Mouse (Mus musculus) liver, embryonic 13.5 days (tissue): ENCODE results near the gene Gcfc2. TPM values are rescaled to one million over a fixed set of nuclear protein-coding genes. Genes with fewer than 3 reads are reported as not detected.

Source experiments
- ATAC-seq: fragments of 200-750 bp; cut with Nextera tagmentation; 2 replicates; pipeline ENCODE4 v1.8.0; 2017; ENCODE audit warnings: low read depth, mild to moderate bottlenecking, moderate number of reproducible peaks, moderate library complexity
- DNase-seq: peaks from one replicate; pipeline ENCODE4 v3.0.0; 2022
- H3K27ac ChIP-seq: fragments of 300-500 bp; sonication (generic); 2 replicates; pipeline ENCODE4 v1.5.1; 2015; ENCODE audit warnings: moderate library complexity, mild to moderate bottlenecking, inconsistent platforms
- H3K27me3 ChIP-seq: fragments of 300-500 bp; sonication (generic); 2 replicates; pipeline ENCODE4 v1.6.1; 2015; ENCODE audit warnings: mild to moderate bottlenecking, inconsistent platforms
- H3K36me3 ChIP-seq: fragments of 300-500 bp; sonication (generic); 2 replicates; pipeline ENCODE4 v1.6.1; 2015; ENCODE audit warnings: mild to moderate bottlenecking, inconsistent platforms
- H3K4me1 ChIP-seq: fragments of 300-500 bp; sonication (generic); replicated peaks from 2 replicates; pipeline ENCODE4 v1.6.1; 2015; ENCODE audit warnings: inconsistent platforms
- H3K4me2 ChIP-seq: fragments of 300-500 bp; sonication (generic); 2 replicates; pipeline ENCODE4 v1.6.1; 2015; ENCODE audit warnings: inconsistent platforms, mild to moderate bottlenecking, moderate library complexity
- H3K4me3 ChIP-seq: fragments of 300-500 bp; sonication (generic); replicated peaks from 2 replicates; pipeline ENCODE4 v1.5.1; 2015; ENCODE audit warnings: mild to moderate bottlenecking, inconsistent platforms
- H3K9ac ChIP-seq: fragments of 300-500 bp; sonication (generic); 2 replicates; pipeline ENCODE4 v1.6.1; 2015; ENCODE audit warnings: mild to moderate bottlenecking, inconsistent platforms
- H3K9me3 ChIP-seq: fragments of 300-500 bp; sonication (generic); replicated peaks from 2 replicates; pipeline ENCODE4 v1.6.1; 2016; ENCODE audit warnings: inconsistent platforms
- WGBS: fragments of 180-500 bp; shearing (Covaris S2); methylation state at CpG from one replicate; pipeline ENCODE4 v1.1.7; 2015; ENCODE audit not compliant: insufficient replicate concordance; 5-methylcytosine and 5-hydroxymethylcytosine counted together
- microRNA counts: library from miRNA; unstranded; fragments of <30 nt; microRNA quantifications from one replicate; lab custom pipeline; 2016
- microRNA-seq: library from miRNA; unstranded; fragments of <30 nt; microRNA quantifications from one replicate; pipeline ENCODE4, GENCODE M21; 2016
- polyA plus RNA-seq: library from polyadenylated mRNA; unstranded; fragments of >200 nt; fragmentation: Nextera tagmentation; extraction: Ambion mirVana; gene quantifications from 2 replicates; pipeline ENCODE4 v1.2.1, GENCODE M21; 2015

Gcfc2 gene
- polyA plus RNA-seq, 1 experiment from 2014 or later: 4.5 TPM

DNA sequence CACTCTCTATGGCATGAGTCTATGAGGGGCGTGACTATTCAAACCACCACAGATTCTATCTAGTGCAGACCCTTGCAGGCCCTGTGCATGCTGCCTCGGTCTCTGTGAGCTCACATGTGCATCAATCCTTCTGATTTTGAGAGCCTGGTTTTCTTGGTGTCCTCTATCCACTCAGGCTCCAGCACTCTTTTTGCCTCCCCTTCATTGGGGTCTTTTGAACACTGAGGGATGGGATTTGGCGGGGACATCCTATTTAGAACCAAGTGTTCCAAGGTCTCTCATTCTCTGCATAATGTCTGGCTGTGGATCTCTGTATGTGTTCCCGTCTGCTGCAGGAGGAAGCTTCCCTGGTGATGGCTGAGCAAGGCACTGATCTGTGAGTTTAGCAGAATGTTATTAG is 55.8 kb downstream of the Gcfc2 start:
- no peak overlapping the region for H3K4me2 ChIP-seq
- 58% methylated on average over 4 of the region's 4 CpGs for WGBS
- no peak overlapping the region for H3K27ac ChIP-seq
- no peaks in the 10 kb centered on the region for H3K36me3 ChIP-seq
- H3K4me1 ChIP-seq: no peaks in the 10 kb centered on the region
- no peak for DNase-seq
- no peaks in the 10 kb centered on the region for H3K27me3 ChIP-seq
- no peak for ATAC-seq
- H3K4me3 ChIP-seq: no peak overlapping the region
- H3K9me3 ChIP-seq: no peaks in the 10 kb centered on the region
- H3K9ac ChIP-seq: no peak overlapping the region

DNA sequence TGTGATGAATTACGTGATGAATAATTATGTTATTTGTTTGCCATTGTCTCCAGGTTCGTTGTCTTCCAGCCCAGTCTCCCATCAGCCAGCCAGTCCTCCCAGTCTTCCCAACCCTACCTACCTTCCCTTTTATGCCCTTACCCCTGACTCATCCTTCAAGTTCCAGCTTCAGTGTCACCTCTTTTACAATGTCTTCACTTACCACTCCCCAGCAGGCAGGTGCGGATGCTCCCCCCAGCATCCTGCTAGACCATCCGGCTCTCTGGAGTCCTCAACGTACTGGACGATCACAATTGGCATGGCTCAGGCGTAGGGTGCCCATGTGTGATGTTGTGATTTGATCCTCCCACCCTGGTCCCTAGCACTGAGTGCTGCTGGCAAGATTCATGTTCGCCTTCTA is 62.7 kb downstream of the Gcfc2 start:
- Histone ChIP-seq H3K9me3 (no peaks in the 10 kb centered on the region), H3K4me1 (no peaks in the 10 kb centered on the region), H3K27me3 (no peaks in the 10 kb centered on the region), H3K4me2 (no peak overlapping the region), H3K9ac (no peak overlapping the region), H3K27ac (no peak overlapping the region), H3K36me3 (no peaks in the 10 kb centered on the region), H3K4me3 (no peak overlapping the region)
- ATAC-seq (no peak), DNase-seq (no peak)
- 68% methylated on average over 8 of the region's 8 CpGs for WGBS

DNA sequence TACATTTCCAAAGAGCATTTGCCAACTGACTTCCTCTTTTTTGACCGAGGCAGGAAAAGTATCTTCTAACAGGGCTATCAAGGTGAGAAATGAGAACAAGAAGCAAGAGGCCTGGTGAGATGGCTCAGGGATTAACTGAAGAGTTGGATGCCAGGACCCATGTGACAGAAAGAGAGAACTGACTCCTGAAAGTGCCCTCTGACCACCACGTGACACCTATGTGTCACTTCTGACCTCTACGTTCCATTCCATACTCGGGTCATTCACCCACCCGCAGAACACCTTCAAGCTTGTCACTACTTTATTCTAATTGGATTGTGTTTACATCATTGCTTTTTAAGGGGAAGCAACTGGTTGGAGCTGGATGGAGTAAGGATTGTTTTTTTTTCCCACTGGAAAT is 63.1 kb downstream of the Gcfc2 start:
- no peak overlapping the region for H3K27ac ChIP-seq
- no peak overlapping the region for H3K4me2 ChIP-seq
- H3K27me3 ChIP-seq: no peaks in the 10 kb centered on the region
- no peak for ATAC-seq
- no peak for DNase-seq
- H3K4me1 ChIP-seq: no peaks in the 10 kb centered on the region
- no peak overlapping the region for H3K9ac ChIP-seq
- no peaks in the 10 kb centered on the region for H3K36me3 ChIP-seq
- H3K9me3 ChIP-seq: no peaks in the 10 kb centered on the region
- H3K4me3 ChIP-seq: no peak overlapping the region
- WGBS: 32% methylated on average over 5 of the region's 5 CpGs

DNA sequence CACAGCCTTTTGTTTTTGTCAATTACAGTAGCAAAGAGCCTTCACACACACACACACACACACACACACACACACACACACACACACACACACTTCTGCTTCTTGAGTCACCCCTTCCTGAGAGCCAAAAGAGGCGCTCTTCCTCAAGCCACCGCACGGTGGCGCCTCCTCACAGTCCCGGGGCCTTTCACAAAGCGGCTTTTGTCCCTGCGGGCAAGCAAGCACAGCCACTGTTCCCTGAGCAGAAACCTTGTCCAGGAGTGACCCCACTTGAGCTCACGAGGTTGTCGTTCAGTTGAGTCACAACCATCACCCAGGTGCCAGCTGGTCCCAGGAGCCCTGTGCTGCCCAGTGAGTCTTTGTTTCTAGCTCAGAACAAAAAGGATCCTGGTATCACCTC is 63.5 kb downstream of the Gcfc2 start:
- H3K4me3 ChIP-seq: no peak overlapping the region
- no peaks in the 10 kb centered on the region for H3K27me3 ChIP-seq
- no peaks in the 10 kb centered on the region for H3K4me1 ChIP-seq
- H3K27ac ChIP-seq: no peak overlapping the region
- ATAC-seq: no peak
- peak; percentile 12 for DNase-seq
- WGBS: under 1% methylated on average over 9 of the region's 9 CpGs
- H3K9me3 ChIP-seq: no peaks in the 10 kb centered on the region
- H3K36me3 ChIP-seq: no peaks in the 10 kb centered on the region
- H3K4me2 ChIP-seq: no peak overlapping the region
- H3K9ac ChIP-seq: no peak overlapping the region

DNA sequence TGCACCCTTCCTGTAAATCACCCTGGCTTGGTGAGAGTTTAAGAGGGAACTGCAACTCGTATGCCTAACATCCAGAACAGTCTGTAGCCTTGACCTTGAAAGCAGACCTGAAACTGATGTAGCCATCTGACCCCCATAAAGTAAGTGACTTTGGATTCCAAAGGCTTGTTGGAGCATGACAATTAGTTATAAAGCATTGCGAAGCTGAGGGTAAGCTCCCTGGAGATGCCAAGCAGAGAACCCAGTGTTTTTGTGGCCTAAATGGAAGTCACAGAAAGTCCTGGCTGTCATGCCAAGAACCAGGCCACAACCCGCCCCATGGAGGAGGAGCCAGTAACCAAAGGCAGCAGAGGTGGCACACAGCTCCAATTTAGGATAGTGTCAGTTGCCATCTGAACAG is 64.1 kb downstream of the Gcfc2 start:
- Histone ChIP-seq H3K36me3 (no peaks in the 10 kb centered on the region), H3K4me1 (no peaks in the 10 kb centered on the region), H3K27ac (no peak overlapping the region), H3K4me3 (no peak overlapping the region), H3K27me3 (no peaks in the 10 kb centered on the region), H3K4me2 (no peak overlapping the region), H3K9ac (no peak overlapping the region), H3K9me3 (no peaks in the 10 kb centered on the region)
- 64% methylated on average over 3 of the region's 3 CpGs for WGBS
- DNase-seq (no peak), ATAC-seq (no peak)

DNA sequence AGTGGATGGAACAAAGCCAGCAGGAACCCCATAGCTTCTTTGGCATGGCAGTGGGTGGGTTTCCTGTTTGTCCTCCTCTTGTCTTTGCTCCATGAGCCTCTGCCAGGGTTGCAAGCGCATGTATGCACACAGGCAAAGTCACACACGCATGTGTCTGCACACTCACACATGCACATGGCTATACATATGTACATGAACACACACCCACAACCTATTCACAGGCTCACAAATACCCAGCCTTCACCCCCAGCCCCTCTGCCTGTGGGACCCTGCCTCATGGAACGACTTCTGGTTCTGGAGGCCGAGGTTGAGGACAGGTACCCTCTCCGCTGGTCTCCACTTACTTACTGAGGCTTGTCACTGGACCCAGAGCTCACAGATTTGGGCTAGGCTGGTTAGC is 64.9 kb downstream of the Gcfc2 start:
- Histone ChIP-seq H3K4me2 (no peak overlapping the region), H3K9ac (no peak overlapping the region), H3K27me3 (no peaks in the 10 kb centered on the region), H3K4me3 (no peak overlapping the region), H3K36me3 (no peaks in the 10 kb centered on the region), H3K9me3 (no peaks in the 10 kb centered on the region), H3K4me1 (no peaks in the 10 kb centered on the region), H3K27ac (no peak overlapping the region)
- DNase-seq (no peak), ATAC-seq (no peak)
- 72% methylated on average over 5 of the region's 5 CpGs for WGBS

DNA sequence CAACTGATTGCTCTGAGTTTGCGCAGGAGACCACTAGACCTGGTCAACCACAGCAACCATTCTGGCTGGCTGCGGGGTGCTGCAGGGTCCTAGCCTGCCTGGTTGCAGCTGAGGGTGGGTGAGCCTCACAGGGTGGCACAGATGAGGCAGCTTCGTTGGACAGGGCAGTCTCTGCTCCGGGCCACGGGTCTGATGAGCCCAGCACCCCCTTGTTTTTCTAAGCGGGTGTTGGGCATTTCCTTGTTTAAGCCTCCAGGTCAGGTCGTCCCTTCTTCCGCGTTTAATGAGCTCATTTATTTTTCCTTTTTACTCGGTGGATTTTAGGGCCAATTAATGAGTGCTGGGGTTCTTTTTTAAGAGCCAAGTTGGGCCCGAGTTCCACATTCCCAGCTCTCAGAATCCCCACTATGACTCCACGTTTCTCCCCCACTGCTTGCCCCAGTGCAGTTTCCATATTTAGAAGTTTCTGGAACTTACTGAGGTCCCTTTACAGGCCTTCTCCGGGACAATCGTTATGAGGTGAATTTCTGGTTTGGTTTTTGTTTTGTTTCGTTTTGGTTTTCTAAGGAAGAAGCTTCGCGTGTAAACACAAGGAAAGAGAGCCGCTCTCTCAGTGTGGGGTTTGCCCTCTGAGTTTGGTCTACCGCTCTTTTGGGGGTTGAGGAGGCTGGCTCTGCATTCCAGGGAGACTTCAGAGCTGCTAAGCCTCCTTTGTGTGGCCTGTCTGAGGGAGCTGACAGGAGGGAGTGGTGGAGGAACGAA is 66.8 kb downstream of the Gcfc2 start:
- H3K9ac ChIP-seq: no peak overlapping the region
- no peak for ATAC-seq
- H3K4me3 ChIP-seq: no peak overlapping the region
- H3K9me3 ChIP-seq: no peaks in the 10 kb centered on the region
- no peaks in the 10 kb centered on the region for H3K36me3 ChIP-seq
- no peak for DNase-seq
- H3K27ac ChIP-seq: no peak overlapping the region
- 53% methylated on average over 20 of the region's 20 CpGs for WGBS
- no peaks in the 10 kb centered on the region for H3K27me3 ChIP-seq
- H3K4me2 ChIP-seq: no peak overlapping the region
- no peaks in the 10 kb centered on the region for H3K4me1 ChIP-seq

MicroRNA genes within 50 kb of the gene (microRNA counts, 519-probe panel; counts per million panel counts)
- 4,915 counts per million, percentile 49 among the panel's probes with 10 or more counts for microRNA mmu-miR-468 (lab: Ali Mortazavi, UCI)

Small RNA genes within 50 kb of the gene (microRNA-seq; reads per million reads assigned to microRNA genes)
- gene Mir468 (not detected), gene Mir7232 (not detected)

Other genes with a start within 250 kb of the Gcfc2 start
- 37.9 and 46.3 TPM in 2 replicates for gene Mrpl19, start 42.3 kb downstream of the Gcfc2 start, polyA plus RNA-seq
- 5.1 and 6.4 TPM in 2 replicates for gene Eva1a, start 117.4 kb downstream of the Gcfc2 start, polyA plus RNA-seq